Mouse (Mus musculus) lung, adult 18-20 months (tissue): Measurements from ENCODE around the gene Sbno2.
A peak's percentile ranks its signal among the peaks of the same experiment; 100 is the strongest.

Experiments
- DNase-seq, 2 experiments: peaks; one replicate each; pipeline ENCODE4 v3.0.0; 2022; ENCODE audit warnings: mixed read lengths in 2 of 2

Gene Sbno2

GRCm38 (mm10) chr10:80105460-80105859 lies at the start of gene Sbno2:
TSS of gene Sbno2 (minus strand) at chr10:80105571.
- peak in 1 of 2 experiments; percentile 36 for DNase-seq

- DNase-seq: no peak
These were observed 49.0 kb upstream of the Sbno2 start for GRCm38 (mm10) chr10:80154384-80154783.

GRCm38 (mm10) chr10:80153713-80154112 lies 48.3 kb upstream of the Sbno2 start:
- no peak for DNase-seq

GRCm38 (mm10) chr10:80152873-80153260 lies 47.5 kb upstream of the Sbno2 start:
- peak; percentile 66 for DNase-seq

- peak; percentile 78 to 85 for DNase-seq
These were observed 46.9 kb upstream of the Sbno2 start for GRCm38 (mm10) chr10:80152071-80152872.

- DNase-seq: peak; percentile 83 to 89
These were observed 46.1 kb upstream of the Sbno2 start for GRCm38 (mm10) chr10:80151211-80152034.

- peak; percentile 55 to 56 for DNase-seq
These were observed 45.1 kb upstream of the Sbno2 start for GRCm38 (mm10) chr10:80150226-80151210.

GRCm38 (mm10) chr10:80149291-80150225 lies 44.2 kb upstream of the Sbno2 start:
- peak; percentile 98 to 99 for DNase-seq

- peak; percentile 93 to 95 for DNase-seq
These were observed 43.4 kb upstream of the Sbno2 start for GRCm38 (mm10) chr10:80148610-80149290.

- DNase-seq: peak; percentile 84 to 88
These were observed 42.6 kb upstream of the Sbno2 start, which contains the start of gene Midn for GRCm38 (mm10) chr10:80147719-80148601. TSS of gene Midn (plus strand) at chr10:80148272.

- DNase-seq: no peak
These were observed 41.9 kb upstream of the Sbno2 start for GRCm38 (mm10) chr10:80147146-80147718.

- peak in 1 of 2 experiments; percentile 29 for DNase-seq
These were observed 41.2 kb upstream of the Sbno2 start for GRCm38 (mm10) chr10:80146568-80147011.

- peak; percentile 83 to 89 for DNase-seq
These were observed 40.5 kb upstream of the Sbno2 start for GRCm38 (mm10) chr10:80145896-80146295.

GRCm38 (mm10) chr10:80144864-80145838 lies 39.8 kb upstream of the Sbno2 start:
- DNase-seq: peak; percentile 80 to 81

GRCm38 (mm10) chr10:80144159-80144558 lies 38.8 kb upstream of the Sbno2 start:
- DNase-seq: no peak

GRCm38 (mm10) chr10:80143664-80144063 lies 38.3 kb upstream of the Sbno2 start:
- no peak for DNase-seq

- DNase-seq: peak in 1 of 2 experiments; percentile 59
These were observed 37.2 kb upstream of the Sbno2 start for GRCm38 (mm10) chr10:80142530-80142925.
